1 mouse cellular context compared by ENCODE assay signal in the genomic region with DNA sequence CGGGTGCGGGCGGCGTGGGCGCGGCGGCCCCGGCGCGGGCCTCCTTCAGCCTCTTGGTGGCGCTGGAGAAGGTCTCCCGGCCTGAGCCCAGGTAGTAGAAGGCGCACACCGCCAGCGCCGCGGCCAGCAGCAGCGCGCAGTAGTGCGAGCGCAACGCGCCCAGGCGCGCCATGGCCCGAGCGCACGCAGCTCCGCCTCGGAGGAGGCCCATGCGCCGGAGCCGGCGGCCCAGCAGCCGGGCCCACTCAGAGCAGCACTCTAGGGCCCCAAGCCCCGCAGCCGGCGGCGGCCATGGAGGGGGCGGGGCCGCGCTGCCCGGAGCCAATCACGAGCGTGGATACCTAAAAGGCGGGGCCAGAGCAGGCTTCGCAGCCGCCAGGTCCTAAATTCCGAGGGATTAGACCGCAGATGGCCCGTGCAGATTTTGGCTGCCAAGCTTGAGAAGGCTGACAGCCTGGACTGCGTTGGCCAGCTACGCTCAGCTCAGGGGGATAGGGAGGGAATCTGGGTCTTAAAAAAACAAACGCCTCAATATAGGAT.
TF ChIP-seq lines count a peak whose summit lies in the region.

Gene Xxylt1 (minus strand): TSS at position 308 of the 540 bp plus-strand sequence.

TF ChIP-seq in MEL, 35 proteins besides CTCF, POLR2A, EP300 and RAD21 (continued from another document):
- no peak for TF ChIP-seq E2F4 (IDR thresholded peaks at IDR 0.05; ENCODE audit: borderline replicate concordance, low read depth, low read length)
- no peak for TF ChIP-seq ZC3H11A (IDR thresholded peaks at IDR 0.05; ENCODE audit: low read depth, low read length)
- peak; percentile 87 for TF ChIP-seq MXI1 (IDR thresholded peaks at IDR 0.05; ENCODE audit: low read depth, low read length)
- no peak for TF ChIP-seq POLR2AphosphoS2 (IDR thresholded peaks at IDR 0.05; ENCODE audit: low read length)
- peak; percentile 83 for TF ChIP-seq NELFE (IDR thresholded peaks at IDR 0.05; ENCODE audit: low read depth, low read length)
- no peak; the same call in 1 of the 2 replicates for TF ChIP-seq KAT2A (conservative IDR thresholded peaks at IDR 0.05; ENCODE audit: low read depth, low read length)
- peak; percentile 74 for TF ChIP-seq TBP (IDR thresholded peaks at IDR 0.05; ENCODE audit: low read depth, low read length)
- TF ChIP-seq CHD1 (IDR thresholded peaks at IDR 0.05; ENCODE audit: low read depth, low read length) = no peak
- no peak for TF ChIP-seq MYB (IDR thresholded peaks at IDR 0.05; ENCODE audit: low read depth, low read length)
- no peak for TF ChIP-seq POLR2AphosphoS5 (IDR thresholded peaks at IDR 0.05; ENCODE audit: borderline replicate concordance, low read depth, low read length)
- 0 out of 2 replicates have a peak, but pooled peaks have one; percentile 6 for TF ChIP-seq RCOR1 (IDR thresholded peaks at IDR 0.05; ENCODE audit: low read depth, low read length)
- peak; percentile 92 for TF ChIP-seq ZMIZ1 (IDR thresholded peaks at IDR 0.05; ENCODE audit: low read depth, low read length)
- TF ChIP-seq TCF12 (IDR thresholded peaks at IDR 0.05; ENCODE audit: low read depth, low read length) = peak; percentile 70
